Mouse (Mus musculus) brain, embryonic 14.5 days (tissue): Measurements from ENCODE around the gene Cdca4. TPM values are rescaled to one million over a fixed set of nuclear protein-coding genes. Genes with fewer than 3 reads are reported as not detected.
"Not testable (repeated sequence)": the region's sequence is repeated elsewhere in the genome, so short reads cannot be mapped to it uniquely, and the experiment has no call there.

Source experiments
- DNase-seq: peaks from one replicate; pipeline ENCODE4 v3.0.0-alpha.2; 2011; ENCODE audit warnings: low read depth
- CTCF ChIP-seq: fragments of 200-500 bp; IDR thresholded peaks from 2 replicates; pipeline ENCODE4 v1.5.1; 2012; ENCODE audit warnings: inconsistent platforms, mild to moderate bottlenecking, moderate library complexity, borderline replicate concordance; ENCODE audit not compliant: insufficient read depth, insufficient read length; ENCODE audit errors: extremely low read depth
- POLR2A ChIP-seq: fragments of 200-500 bp; IDR thresholded peaks from 2 replicates; pipeline ENCODE4 v1.6.1; 2012; ENCODE audit warnings: mild to moderate bottlenecking, inconsistent platforms, borderline replicate concordance; ENCODE audit not compliant: poor library complexity, insufficient read depth, insufficient read length, severe bottlenecking; ENCODE audit errors: extremely low read depth
- polyA plus RNA-seq: library from polyadenylated mRNA; depleted of rRNA; stranded (reverse); fragments of >200 nt; gene quantifications from 2 replicates; pipeline ENCODE4 v1.2.3, GENCODE M21; 2012

Gene Cdca4
- polyA plus RNA-seq, 1 experiment: 42.3 TPM

DNA sequence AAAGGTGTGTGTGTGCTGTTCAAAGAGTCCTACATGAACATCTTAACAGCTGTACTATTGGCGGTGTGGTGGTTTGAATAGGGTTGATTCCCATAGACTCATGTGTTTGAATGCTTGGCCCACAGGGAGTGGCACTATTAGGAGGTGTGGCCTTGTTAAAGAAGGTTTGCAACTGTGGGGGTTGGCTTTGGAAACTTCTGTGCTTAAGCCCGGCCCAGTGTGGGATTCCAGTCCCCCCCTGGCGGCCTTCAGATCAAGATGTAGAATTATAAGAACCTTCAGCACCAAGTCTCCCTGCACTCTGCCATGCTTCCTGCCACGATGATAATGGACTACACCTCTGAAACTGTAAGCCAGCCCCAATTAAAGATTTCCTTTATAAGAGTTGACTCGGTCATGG, 3.2 kb upstream of the Cdca4 start:
- no peak for TF ChIP-seq POLR2A
- TF ChIP-seq CTCF: no peak

GRCm38 (mm10) chr12:112830570-112830969, 1.3 kb upstream of the Cdca4 start:
- no peak for TF ChIP-seq CTCF
- no peak for TF ChIP-seq POLR2A
- DNase-seq: no peak

More for the DNA sequence above, 3.2 kb upstream of the Cdca4 start:
- DNase-seq: no peak

DNA sequence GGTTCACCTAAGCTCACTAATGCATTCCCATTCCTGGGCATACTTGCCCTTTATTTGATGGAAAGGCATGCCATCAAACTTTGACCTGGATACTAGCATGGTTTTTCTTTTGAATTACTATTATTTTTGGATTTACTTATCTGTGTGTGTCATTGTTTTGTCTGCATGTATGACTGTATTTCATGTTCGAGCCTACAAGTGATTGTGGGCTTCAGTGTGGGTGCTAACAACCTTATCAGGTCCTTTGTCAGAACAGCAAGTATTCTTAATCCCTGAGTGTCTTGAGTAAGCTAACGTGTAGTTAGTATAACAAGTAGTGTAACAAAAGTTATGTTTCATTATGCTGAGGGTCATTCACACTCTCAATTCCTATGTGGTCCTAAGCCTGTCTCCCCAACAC, 918 bp upstream of the Cdca4 start:
- TF ChIP-seq CTCF (no peak), POLR2A (no peak)
- DNase-seq: peak; percentile 22

DNA sequence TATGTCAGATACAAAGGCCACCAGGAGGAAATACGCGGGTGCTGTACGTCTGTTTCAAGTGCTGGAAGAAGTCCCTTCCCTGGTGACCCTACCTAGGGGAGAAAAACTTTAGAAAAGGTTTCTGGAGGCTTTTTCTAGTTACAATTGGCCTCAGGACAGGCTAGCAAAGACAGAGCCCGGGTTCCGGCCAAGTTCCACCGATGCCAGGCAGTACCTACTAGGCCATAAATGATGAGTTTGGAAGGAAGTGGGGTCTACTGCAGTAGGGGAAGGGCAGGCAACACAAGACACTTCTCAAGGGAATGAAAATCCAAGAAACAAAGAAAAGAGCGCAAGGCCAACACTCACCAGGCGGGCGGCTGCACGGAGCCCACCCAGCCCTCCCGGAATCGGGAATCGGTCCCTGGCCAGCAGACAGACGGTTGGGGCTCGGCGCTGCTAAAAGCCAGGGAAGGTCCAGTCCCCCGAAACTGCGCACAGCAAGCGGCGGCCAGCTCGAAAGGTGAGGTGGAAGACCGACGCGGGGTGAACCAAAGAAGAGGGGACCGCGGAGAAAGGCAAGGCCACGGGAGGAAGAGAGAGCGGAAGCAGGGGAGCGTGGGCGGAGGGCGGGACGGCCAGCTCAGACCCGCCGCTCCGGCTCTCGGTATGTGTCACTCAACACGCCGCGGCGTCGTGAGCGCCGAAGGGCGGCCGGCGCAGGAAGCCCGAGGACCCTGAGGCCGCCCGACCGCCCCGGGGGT, 551 bp downstream of the Cdca4 start:
- DNase-seq: no peak
- TF ChIP-seq CTCF: no peak
- no peak for TF ChIP-seq POLR2A

GRCm38 (mm10) chr12:112825901-112826300, 3.3 kb downstream of the Cdca4 start:
- no peak for DNase-seq
- no peak for TF ChIP-seq CTCF
- TF ChIP-seq POLR2A: no peak

- TF ChIP-seq CTCF (no peak), POLR2A (no peak)
- no peak for DNase-seq
Observed at GRCm38 (mm10) chr12:112823221-112823620, 6.0 kb downstream of the Cdca4 start.

DNA sequence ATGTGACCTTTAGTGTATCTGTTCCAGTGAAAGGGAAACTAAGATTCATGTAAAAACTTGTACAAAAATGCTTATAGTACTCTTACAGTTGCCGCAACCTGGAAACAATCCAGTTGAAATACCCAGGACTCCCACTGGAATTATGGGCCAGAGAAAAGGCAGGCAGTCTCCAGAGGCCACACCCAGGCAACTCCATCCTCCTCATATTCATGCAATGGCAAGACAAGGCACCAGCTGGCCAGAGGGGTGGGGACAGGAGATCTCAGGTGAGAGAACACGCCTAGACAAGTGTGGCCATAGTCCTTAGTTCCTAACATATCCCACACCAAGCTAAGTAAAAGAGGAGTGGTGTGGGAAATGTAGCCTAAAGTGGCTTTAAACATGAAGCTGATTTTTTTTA, 6.5 kb downstream of the Cdca4 start:
- TF ChIP-seq CTCF (no peak), POLR2A (no peak)
- DNase-seq: no peak

DNA sequence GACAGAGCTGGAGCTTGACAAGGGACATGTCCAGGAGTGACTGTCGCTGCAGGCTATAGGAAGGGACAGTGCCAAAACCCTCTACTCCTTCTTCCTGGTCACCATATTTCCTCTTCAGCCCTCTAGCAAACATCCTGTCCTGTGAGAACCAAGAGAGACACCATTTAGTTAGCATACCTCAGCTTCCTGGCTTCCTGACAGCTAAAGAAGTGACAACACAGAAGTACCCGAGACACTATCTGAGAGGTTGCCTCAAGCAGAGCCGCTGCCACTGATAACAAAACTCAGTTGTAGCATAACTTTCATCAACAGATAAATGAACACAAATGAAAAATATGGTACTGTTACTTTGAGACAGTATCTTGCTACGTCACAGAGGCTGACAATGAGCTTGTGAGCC, 7.2 kb downstream of the Cdca4 start:
- TF ChIP-seq POLR2A: no peak
- no peak for TF ChIP-seq CTCF
- DNase-seq: no peak

GRCm38 (mm10) chr12:112821216-112821615, 8.0 kb downstream of the Cdca4 start:
- DNase-seq: no peak
- no peak for TF ChIP-seq CTCF
- TF ChIP-seq POLR2A: no peak

DNA sequence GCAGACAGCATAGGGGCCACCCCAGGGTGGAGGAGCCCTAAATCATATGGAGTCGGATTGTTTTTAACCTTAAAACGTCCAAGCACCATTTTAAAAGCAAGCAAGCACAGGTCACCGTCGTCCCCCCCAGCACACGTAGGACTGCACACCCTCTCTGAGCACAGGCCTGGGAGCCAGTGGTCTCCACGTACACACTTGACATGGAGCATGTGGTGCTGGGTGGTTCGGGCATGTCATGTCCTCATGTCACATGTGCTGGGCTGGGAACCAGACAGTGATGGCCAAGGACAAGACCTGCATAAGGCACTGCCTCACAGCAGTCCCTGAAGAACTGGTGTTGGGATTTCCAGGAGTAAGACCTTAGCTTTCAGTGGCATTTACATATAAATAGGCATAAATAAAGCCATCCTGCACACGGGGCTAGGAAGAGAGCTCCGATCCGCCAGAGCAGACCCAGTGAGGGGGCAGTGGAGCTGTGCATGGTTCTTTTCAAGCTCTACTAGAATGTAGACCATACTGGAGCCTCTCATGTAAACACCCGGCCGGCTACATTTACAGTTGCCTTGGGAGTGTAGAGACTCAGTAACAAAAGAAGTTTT, 8.7 kb downstream of the Cdca4 start:
- TF ChIP-seq CTCF: no peak
- no peak for TF ChIP-seq POLR2A
- no peak for DNase-seq

GRCm38 (mm10) chr12:112819057-112819662, 10.1 kb downstream of the Cdca4 start:
- TF ChIP-seq POLR2A: no peak
- TF ChIP-seq CTCF: no peak
- no peak for DNase-seq

- not testable (repeated sequence) for DNase-seq
Observed at GRCm38 (mm10) chr12:112816866-112817265, 12.4 kb downstream of the Cdca4 start.

GRCm38 (mm10) chr12:112816294-112816693, 12.9 kb downstream of the Cdca4 start:
- peak; percentile 37 for DNase-seq
- no peak for TF ChIP-seq POLR2A
- TF ChIP-seq CTCF: peak; percentile 85
